Mouse (Mus musculus) C2C12 (cell line): ENCODE measurements around the gene Rft1. TPM values are rescaled to one million over a fixed set of nuclear protein-coding genes. Genes with fewer than 3 reads are reported as not detected.
A peak's percentile ranks its signal among the peaks of the same experiment; 100 is the strongest.

Source experiments
- H3K27me3 ChIP-seq: one replicate; pipeline ENCODE4 v1.6.1; 2011; ENCODE audit not compliant: control insufficient read depth, insufficient read depth, insufficient read length
- H3K36me3 ChIP-seq: one replicate; pipeline ENCODE4 v1.6.1; 2011; ENCODE audit not compliant: control insufficient read depth, insufficient read depth
- H3K4me3 ChIP-seq: one replicate; pipeline ENCODE4 v1.5.1; 2011; ENCODE audit warnings: mild to moderate bottlenecking, control low read depth; ENCODE audit not compliant: poor library complexity, insufficient read depth, severe bottlenecking
- H3K79me2 ChIP-seq: one replicate; pipeline ENCODE4 v1.6.1; 2011; ENCODE audit not compliant: control insufficient read depth, insufficient read depth
- H3K79me3 ChIP-seq: one replicate; pipeline ENCODE4 v1.6.1; 2011; ENCODE audit warnings: low read depth, control low read depth
- H3ac ChIP-seq: one replicate; pipeline ENCODE3; 2011; ENCODE audit warnings: low read depth; ENCODE audit not compliant: control insufficient read depth, insufficient read length
- CEBPB ChIP-seq: IDR thresholded peaks from one replicate; pipeline ENCODE4 v1.6.1; 2011; ENCODE audit warnings: low read depth, mild to moderate bottlenecking, control low read depth, moderate library complexity
- CTCF ChIP-seq: IDR thresholded peaks from one replicate; pipeline ENCODE4 v1.5.1; 2011; ENCODE audit not compliant: control insufficient read depth, insufficient read depth, insufficient read length
- FOSL1 ChIP-seq: IDR thresholded peaks from one replicate; pipeline ENCODE4 v1.8.0; 2011; ENCODE audit warnings: mild to moderate bottlenecking, low read length; ENCODE audit not compliant: poor library complexity, insufficient read depth, severe bottlenecking
- MAX ChIP-seq: IDR thresholded peaks from one replicate; pipeline ENCODE4 v1.6.1; 2011; ENCODE audit warnings: mild to moderate bottlenecking, control low read depth
- MYOD1 ChIP-seq: IDR thresholded peaks from one replicate; pipeline ENCODE4 v1.6.1; 2011; ENCODE audit warnings: low read depth; ENCODE audit not compliant: control insufficient read depth, insufficient read length
- MYOG ChIP-seq: IDR thresholded peaks from one replicate; pipeline ENCODE4 v1.6.1; 2011; ENCODE audit not compliant: control insufficient read depth, insufficient read length; ENCODE audit errors: extremely low read depth
- USF1 ChIP-seq: IDR thresholded peaks from one replicate; pipeline ENCODE4 v1.6.1; 2011; ENCODE audit warnings: low read depth, mild to moderate bottlenecking, control low read depth, moderate library complexity
- polyA plus RNA-seq: library from polyadenylated mRNA; unstranded; fragments of >200 nt; fragmentation: generic; extraction: Trizol; gene quantifications from one replicate; pipeline ENCODE4 v1.2.1, GENCODE M21; 2012; ENCODE audit warnings: missing spikeins

Gene Rft1
- polyA plus RNA-seq, 1 experiment, result 13.4 TPM

- TF ChIP-seq MYOD1 (no peak), USF1 (no peak), CTCF (no peak), MAX (no peak), FOSL1 (no peak), MYOG (no peak), CEBPB (no peak)
- Histone ChIP-seq H3K79me3 (no peaks in the 10 kb centered on the region), H3ac (no peak overlapping the region), H3K79me2 (no peaks in the 10 kb centered on the region), H3K36me3 (no peaks in the 10 kb centered on the region), H3K27me3 (no peaks in the 10 kb centered on the region), H3K4me3 (no peak overlapping the region)
Observed at GRCm38 (mm10) chr14:30702512-30702911, 48.4 kb downstream of the Rft1 start.

GRCm38 (mm10) chr14:30703079-30703478, 48.9 kb downstream of the Rft1 start:
- TF ChIP-seq FOSL1 (no peak), MYOG (no peak), MAX (no peak), USF1 (no peak), MYOD1 (no peak), CEBPB (no peak), CTCF (no peak)
- no peaks in the 10 kb centered on the region for H3K79me2 ChIP-seq
- no peaks in the 10 kb centered on the region for H3K79me3 ChIP-seq
- no peaks in the 10 kb centered on the region for H3K36me3 ChIP-seq
- no peak overlapping the region for H3K4me3 ChIP-seq
- no peak overlapping the region for H3ac ChIP-seq
- no peaks in the 10 kb centered on the region for H3K27me3 ChIP-seq

- Histone ChIP-seq H3K79me3 (no peaks in the 10 kb centered on the region), H3K4me3 (no peak overlapping the region), H3K36me3 (no peaks in the 10 kb centered on the region), H3ac (no peak overlapping the region), H3K27me3 (no peaks in the 10 kb centered on the region), H3K79me2 (no peaks in the 10 kb centered on the region)
- no peak for TF ChIP-seq CTCF
- TF ChIP-seq FOSL1, result no peak
- no peak for TF ChIP-seq MAX
- no peak for TF ChIP-seq CEBPB
- no peak for TF ChIP-seq MYOD1
- TF ChIP-seq USF1, result no peak
- TF ChIP-seq MYOG, result no peak
Observed at GRCm38 (mm10) chr14:30704098-30704855, 50.1 kb downstream of the Rft1 start.

- no peak overlapping the region for H3ac ChIP-seq
- H3K4me3 ChIP-seq, result no peak overlapping the region
- no peaks in the 10 kb centered on the region for H3K79me3 ChIP-seq
- TF ChIP-seq MAX, result no peak
- no peak for TF ChIP-seq USF1
- no peak for TF ChIP-seq FOSL1
- TF ChIP-seq MYOD1, result no peak
- TF ChIP-seq MYOG, result no peak
- H3K27me3 ChIP-seq, result no peaks in the 10 kb centered on the region
- no peaks in the 10 kb centered on the region for H3K36me3 ChIP-seq
- peaks cover 6% of the 10 kb centered on the region for H3K79me2 ChIP-seq
Observed at GRCm38 (mm10) chr14:30711892-30712291, 57.7 kb downstream of the Rft1 start.

GRCm38 (mm10) chr14:30713769-30714168, 59.6 kb downstream of the Rft1 start:
- peaks cover 18% of the 10 kb centered on the region for H3K79me2 ChIP-seq
- no peaks in the 10 kb centered on the region for H3K36me3 ChIP-seq
- no peak for TF ChIP-seq USF1
- TF ChIP-seq CEBPB, result no peak
- TF ChIP-seq MAX, result no peak
- no peak for TF ChIP-seq CTCF
- TF ChIP-seq FOSL1, result no peak
- TF ChIP-seq MYOD1, result no peak
- TF ChIP-seq MYOG, result no peak
- H3K4me3 ChIP-seq, result no peak overlapping the region
- no peaks in the 10 kb centered on the region for H3K27me3 ChIP-seq
- no peak overlapping the region for H3ac ChIP-seq
- peaks cover 6% of the 10 kb centered on the region for H3K79me3 ChIP-seq

- Histone ChIP-seq H3K79me3 (peaks cover 7% of the 10 kb centered on the region), H3ac (peak within 1 kb of the TSS; percentile 88), H3K79me2 (peaks cover 30% of the 10 kb centered on the region), H3K27me3 (no peaks in the 10 kb centered on the region), H3K36me3 (no peaks in the 10 kb centered on the region), H3K4me3 (peak within 1 kb of the TSS; percentile 56)
- TF ChIP-seq MYOG (no peak), CTCF (no peak), MYOD1 (no peak), FOSL1 (no peak), CEBPB (no peak), MAX (no peak), USF1 (no peak)
Observed at GRCm38 (mm10) chr14:30714799-30715617, 60.8 kb downstream of the Rft1 start, which contains the start of gene Sfmbt1. Gene Sfmbt1 (plus strand): TSS chr14:30714849.
